Mouse (Mus musculus): ENCODE results near the gene Vps37b.
"Not testable (repeated sequence)": the region's sequence is repeated elsewhere in the genome, so short reads cannot be mapped to it uniquely, and the experiment has no call there.

Gene Vps37b

GRCm38 (mm10) chr5:124032001-124032508 lies at the start of gene Vps37b:
TSS of gene Vps37b (minus strand) at chr5:124032270.
- peak; percentile 95 to 98 for DNase-seq

DNA sequence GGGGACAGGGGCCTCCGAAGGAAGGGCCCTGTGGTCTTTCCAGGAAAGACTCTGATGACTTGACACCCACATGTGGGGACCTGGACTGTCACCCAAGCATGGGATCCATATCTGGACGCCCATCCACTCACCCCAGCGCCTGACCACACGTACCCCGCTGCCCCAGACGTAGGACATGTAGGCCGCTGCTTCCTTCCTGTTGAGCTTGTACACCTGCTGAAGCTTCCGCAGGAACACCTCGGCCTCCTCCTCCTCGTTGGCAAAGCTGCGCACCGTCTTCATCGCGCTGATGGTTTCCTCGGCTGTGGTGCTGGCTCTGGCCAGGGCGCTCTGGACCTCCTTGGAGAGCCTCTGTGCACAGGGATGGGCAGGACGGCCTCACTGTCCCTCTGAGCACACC lies 47.8 kb upstream of the Vps37b start:
- no peak for DNase-seq

DNA sequence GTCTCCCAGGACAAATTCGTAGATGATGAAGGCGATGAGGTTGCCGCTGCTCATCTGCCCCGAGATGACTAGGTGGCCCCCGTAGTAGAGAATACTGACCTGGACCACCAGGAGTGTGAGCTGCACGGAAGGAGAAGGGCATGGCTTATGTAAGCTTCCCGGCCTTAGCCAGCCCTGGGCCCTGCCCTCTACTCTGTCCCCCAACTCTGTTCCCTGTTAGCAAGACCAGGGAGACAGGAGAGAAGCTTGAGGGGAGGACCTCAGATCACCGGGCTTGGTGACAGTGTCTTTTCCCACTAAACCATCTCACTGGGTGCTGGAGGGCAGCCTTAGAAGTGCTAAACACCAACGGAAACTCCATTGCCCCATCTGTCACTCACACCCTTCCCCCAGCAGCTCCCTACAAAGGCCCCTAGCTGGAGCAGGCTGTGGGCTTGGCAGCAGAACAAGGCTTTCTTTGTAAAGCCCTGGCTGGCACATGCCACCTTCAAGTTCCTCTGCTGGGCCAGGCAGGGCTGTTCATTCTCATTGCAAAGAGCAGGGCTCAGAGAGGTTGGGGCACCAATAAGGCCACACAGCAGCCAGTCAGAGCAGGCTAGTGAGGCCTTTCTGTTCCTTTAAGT lies 46.8 kb upstream of the Vps37b start:
- peak; percentile 49 to 64 for DNase-seq

DNA sequence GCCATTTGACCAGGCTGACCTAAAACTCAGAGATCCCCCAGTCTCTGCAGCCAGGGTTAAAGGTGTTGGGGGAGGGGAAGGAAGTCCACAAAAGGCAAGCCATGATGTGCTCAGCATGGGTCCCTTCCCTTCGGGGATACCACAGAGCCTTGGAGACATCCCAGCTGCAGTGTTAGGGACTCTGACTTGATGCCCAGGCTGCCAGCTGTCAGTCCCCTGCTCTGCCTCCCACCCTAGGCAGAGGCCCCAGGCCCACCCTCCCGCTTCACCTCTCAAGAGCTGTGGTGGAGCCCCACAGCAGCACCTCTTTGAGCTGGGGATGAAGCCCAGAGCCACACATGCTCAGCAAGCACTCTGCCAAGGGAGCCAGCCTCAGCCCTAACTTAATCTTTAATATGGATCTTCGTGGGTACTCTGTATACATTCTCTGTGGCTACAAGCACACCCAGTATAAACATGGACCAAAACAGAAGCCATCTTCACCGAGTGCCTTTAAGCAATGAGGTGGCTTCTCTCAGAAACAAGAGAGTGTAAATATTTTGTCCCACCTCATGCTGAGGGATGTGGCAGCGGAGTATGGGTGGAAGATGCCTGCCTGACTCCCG lies 45.9 kb upstream of the Vps37b start:
- peak in 1 of 2 experiments; percentile 10 for DNase-seq

- DNase-seq: no peak
These were observed 45.2 kb upstream of the Vps37b start for GRCm38 (mm10) chr5:124077241-124077640.

- peak in 1 of 2 experiments; percentile 8 for DNase-seq
These were observed 44.5 kb upstream of the Vps37b start for GRCm38 (mm10) chr5:124076559-124076958.

DNA sequence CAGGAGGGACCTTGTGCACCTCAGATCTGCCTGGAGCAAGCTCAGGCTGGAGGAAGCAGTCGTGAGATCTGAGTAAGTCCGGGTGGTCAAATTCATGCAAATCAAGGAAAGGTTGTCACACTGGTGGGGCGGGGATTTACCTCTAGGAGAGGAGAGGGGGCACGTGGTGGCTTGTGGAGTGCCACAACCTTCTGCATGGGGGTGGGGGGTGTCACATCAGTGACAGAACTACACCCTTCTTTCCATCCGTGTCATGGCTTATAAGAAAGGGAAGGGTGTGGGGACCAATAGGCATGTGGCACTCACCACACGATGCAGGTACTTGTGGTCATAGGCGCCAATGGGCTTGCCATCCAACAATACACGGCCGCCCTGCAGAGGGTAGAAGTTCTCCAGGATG lies 43.6 kb upstream of the Vps37b start:
- DNase-seq: no peak

GRCm38 (mm10) chr5:124074845-124075307 lies 42.8 kb upstream of the Vps37b start:
- DNase-seq: no peak

DNA sequence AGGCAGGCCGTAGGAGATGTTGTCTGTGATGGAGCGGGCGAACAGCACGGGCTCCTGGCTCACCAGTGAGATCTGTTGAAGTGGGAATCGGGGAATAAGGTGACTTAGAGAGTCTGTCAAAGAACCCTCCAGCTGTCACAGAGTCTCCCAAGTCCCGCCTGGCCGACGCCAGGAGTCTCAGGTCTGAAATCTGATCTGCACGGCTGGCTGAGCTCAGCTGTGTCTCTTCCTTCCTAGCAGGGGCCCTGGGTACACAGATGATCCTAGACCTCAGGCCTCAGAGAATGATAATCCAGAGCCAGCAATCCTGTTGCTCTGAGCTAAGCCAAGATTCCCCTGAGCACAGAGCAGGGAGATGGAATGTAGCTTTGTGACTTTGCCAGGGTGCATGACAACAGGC lies 41.6 kb upstream of the Vps37b start:
- peak in 1 of 2 experiments; percentile 13 for DNase-seq

- DNase-seq: no peak
These were observed 37.6 kb upstream of the Vps37b start for GRCm38 (mm10) chr5:124069657-124070056.

DNA sequence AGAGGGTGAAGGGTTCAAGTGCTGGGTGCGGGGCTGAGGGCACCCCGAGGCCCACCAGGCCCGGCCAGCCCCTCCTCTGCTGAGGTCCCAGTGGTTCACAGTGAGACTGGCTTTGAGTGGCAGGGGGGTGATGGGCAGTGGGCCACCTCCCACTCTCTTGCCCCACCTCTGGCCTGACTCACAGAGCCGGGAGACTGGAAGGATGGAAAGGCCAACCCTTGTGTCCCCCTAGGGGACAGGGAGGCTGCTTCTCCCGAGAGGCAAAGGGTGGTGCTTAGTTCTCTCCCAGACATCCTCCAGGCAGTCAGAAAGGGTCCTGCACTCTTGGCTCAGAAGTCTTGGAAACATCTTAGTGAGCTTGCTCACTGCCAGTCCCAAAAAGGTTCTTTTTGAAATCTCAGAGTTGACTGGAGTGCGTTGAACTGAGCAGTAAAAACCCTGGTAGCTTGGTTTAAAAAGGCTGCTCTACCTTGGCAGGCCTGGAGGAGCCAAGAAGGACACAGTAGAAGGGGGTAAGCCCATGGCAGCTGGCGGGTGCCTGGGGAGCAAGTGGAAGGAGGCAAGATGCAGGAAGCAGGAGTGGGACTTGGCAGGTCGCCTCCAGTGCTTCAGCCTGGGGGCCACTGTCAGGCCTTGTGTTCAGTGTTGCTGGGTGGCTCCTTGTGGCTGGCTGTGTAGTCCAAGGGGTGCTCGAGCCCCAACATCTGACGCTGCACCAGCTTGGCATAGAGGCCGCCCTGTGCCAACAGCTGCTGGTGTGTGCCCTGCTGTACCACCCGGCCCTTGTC lies 30.2 kb upstream of the Vps37b start:
- DNase-seq: peak in 1 of 2 experiments; percentile 44

- no peak for DNase-seq
These were observed 27.6 kb upstream of the Vps37b start for GRCm38 (mm10) chr5:124059677-124060076.

DNA sequence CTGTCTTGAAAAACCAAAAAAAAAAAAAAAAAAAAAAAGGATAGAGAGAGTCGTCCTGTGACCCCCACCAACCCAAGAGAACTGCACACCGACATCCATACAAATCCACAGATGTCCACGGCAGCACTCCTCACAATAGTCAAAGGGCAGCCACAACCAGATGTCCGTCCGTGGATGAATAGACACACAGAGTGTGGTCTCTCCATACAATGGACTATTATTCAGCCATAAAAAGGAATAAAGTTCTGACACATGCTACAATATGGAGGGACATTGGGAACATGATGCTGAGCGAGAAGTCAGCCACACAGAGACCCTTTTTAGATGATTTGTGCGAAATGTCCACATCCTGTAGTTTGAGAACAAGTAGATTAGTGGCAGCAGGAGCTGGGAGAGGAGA lies 26.7 kb upstream of the Vps37b start:
- DNase-seq: no peak

- no peak for DNase-seq
These were observed 24.9 kb upstream of the Vps37b start for GRCm38 (mm10) chr5:124056956-124057355.

GRCm38 (mm10) chr5:124056219-124056618 lies 24.1 kb upstream of the Vps37b start:
- no peak for DNase-seq

DNA sequence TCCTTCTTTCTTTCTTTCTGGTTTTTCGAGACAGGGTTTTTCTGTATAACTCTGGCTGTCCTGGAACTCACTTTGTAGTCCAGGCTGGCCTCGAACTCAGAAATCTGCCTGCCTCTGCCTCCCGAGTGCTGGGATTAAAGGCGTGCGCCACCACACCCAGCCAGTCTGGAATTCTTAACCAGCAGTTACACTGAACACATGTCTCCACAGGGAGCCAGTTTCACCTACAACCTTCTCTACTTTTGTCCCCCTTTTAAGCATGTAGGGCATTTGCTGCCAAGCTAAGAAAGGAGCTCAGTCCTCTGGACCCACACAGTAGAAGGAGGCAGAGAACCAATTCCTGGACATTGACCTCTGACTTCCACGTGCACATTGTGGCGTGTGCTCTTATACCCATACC lies 20.6 kb upstream of the Vps37b start:
- not testable (repeated sequence) for DNase-seq

DNA sequence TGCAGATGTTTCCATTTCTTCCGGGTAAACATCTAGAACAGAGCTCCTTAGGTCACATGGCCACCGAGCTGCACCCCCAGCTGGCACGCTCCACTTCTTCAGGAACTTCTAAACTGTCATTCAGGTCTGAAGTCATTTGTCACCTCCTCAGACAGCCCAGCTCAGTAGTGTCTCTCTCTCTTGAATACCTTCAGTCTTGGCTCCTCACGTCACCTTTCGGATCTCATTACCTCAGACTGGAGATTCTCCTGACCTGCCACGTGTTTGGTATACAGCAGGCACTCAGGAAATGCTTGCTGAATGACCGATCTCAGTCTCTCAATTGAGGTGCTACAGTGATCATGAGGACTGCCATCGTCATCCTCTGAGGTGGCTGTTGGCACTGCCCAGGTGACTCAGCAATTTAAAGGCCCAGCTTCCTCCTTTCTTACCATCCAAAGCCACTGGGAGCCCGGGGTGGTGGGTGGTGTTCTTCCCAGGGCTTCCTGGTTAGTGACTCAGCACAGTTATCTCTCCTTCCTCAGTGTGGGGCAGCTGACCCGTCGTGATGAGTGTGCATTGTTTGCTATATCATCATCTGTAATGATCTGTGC lies 19.9 kb upstream of the Vps37b start:
- no peak for DNase-seq

- no peak for DNase-seq
These were observed 18.3 kb upstream of the Vps37b start for GRCm38 (mm10) chr5:124050095-124051050.

DNA sequence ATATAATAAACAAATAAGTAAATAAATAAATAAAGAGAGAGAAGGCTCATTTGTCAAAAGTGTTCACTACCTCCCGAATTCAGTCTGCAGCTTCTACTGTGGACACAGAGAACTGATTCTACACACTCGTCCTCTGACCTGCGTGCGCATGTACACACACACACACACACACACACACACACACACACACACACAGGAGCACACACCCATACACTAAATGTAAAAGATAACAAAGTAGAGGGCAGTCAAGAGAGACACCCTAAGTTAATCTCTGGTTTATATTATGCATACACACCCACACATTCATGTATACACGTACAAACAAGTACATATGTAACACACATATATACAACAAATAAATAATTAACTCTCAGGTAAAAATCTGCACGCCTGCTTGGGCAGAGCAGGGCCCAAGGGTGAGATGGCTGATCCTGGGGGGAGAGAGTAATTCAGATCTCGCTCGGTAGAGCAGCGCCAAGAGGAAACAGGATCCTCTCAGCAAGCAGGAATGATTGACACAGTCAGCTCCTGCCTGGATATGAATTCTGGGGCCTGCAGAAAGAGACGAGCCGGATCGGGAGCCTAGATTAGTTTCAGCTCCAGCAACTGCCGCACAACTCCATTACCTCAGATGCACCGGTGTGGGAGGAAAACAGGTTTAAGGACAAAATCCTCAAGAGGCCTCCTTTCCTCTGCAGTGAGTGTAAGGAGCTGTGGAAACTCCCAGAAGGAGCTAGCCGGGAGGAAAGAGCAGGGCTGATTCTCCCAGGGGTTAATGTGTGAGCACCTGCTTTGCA lies 17.4 kb upstream of the Vps37b start:
- DNase-seq: no peak

DNA sequence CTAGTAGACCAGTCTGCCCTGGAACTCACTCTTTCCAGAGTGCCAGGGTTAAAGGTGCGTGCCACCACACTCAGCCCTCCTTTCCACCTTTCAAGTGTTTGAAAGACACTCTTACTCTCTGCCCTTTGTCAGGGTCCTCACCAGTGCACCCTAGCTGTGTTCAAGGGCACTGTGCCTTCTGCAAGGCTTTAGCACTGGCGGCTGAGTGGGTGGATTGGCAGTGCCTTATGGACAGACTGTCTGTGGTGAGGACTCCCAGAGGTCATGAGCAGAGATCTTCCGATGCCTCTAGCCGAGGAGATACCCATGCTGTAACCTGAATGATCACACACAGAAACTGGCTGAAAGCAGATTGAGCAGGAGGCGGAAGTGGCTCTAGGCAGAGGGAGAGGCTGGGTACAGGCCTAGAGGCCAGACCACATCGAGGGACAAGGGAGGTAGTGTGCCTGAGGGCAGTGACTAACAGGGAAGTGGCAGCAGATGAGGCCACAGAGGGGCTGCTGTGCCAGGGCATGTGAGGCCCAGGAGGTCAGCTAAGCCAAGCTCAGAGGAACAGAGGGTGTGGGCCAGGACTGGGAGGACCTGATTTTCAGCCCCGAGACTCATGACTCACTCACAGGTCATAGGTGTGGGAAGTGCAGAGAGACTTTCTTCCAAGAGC lies 14.8 kb upstream of the Vps37b start:
- no peak for DNase-seq

All from cerebellum, postnatal 25 days (tissue).